Mouse (Mus musculus) lung, embryonic 16.5 days (tissue): ENCODE data around the gene Rarg. TPM values are rescaled to one million over a fixed set of nuclear protein-coding genes. Genes with fewer than 3 reads are reported as not detected.

ENCODE experiments used
- ATAC-seq: fragments of 200-750 bp; cut with Nextera tagmentation; 2 replicates; pipeline ENCODE4 v1.8.0; 2017; ENCODE audit warnings: low read depth, mild to moderate bottlenecking, moderate library complexity
- H3K27ac ChIP-seq: fragments of 300-500 bp; sonication (generic); 2 replicates; pipeline ENCODE4 v1.5.1; 2014; ENCODE audit warnings: mild to moderate bottlenecking, control low read depth, low read length
- H3K27me3 ChIP-seq: fragments of 300-500 bp; sonication (generic); 2 replicates; pipeline ENCODE4 v1.6.1; 2014; ENCODE audit warnings: low read depth, low read length, mixed read lengths; ENCODE audit not compliant: control insufficient read depth, insufficient read depth
- H3K36me3 ChIP-seq: fragments of 300-500 bp; sonication (generic); 2 replicates; pipeline ENCODE4 v1.6.1; 2014; ENCODE audit warnings: low read length; ENCODE audit not compliant: control insufficient read depth, insufficient read depth
- H3K4me1 ChIP-seq: fragments of 300-500 bp; sonication (generic); replicated peaks from 2 replicates; pipeline ENCODE4 v1.6.1; 2014; ENCODE audit warnings: low read length, mixed read lengths; ENCODE audit not compliant: control insufficient read depth, insufficient read depth
- H3K4me2 ChIP-seq: fragments of 300-500 bp; sonication (generic); 2 replicates; pipeline ENCODE4 v1.6.1; 2014; ENCODE audit warnings: low read depth, low read length, control low read depth
- H3K4me3 ChIP-seq: fragments of 300-500 bp; sonication (generic); 2 replicates; pipeline ENCODE4 v1.5.1; 2014; ENCODE audit warnings: mild to moderate bottlenecking, low read length, control low read depth
- H3K9ac ChIP-seq: fragments of 300-500 bp; sonication (generic); 2 replicates; pipeline ENCODE4 v1.6.1; 2014; ENCODE audit warnings: low read length, control low read depth
- H3K9me3 ChIP-seq: fragments of 300-500 bp; sonication (generic); 2 replicates; pipeline ENCODE4 v1.6.1; 2016; ENCODE audit warnings: low read length; ENCODE audit not compliant: control insufficient read depth
- WGBS: fragments of 180-500 bp; shearing (Covaris S2); extraction: QIAGEN DNeasy Blood & Tissue Kit; methylation state at CpG from one replicate; pipeline ENCODE4 v1.1.7; 2014; 5-methylcytosine and 5-hydroxymethylcytosine counted together
- polyA plus RNA-seq: library from polyadenylated mRNA; unstranded; fragments of >200 nt; fragmentation: Nextera tagmentation; extraction: Ambion mirVana; gene quantifications from 2 replicates; pipeline ENCODE4 v1.2.1, GENCODE M21; 2015

The Rarg gene
- polyA plus RNA-seq, 1 experiment from 2014 or later = 46.9 TPM

DNA sequence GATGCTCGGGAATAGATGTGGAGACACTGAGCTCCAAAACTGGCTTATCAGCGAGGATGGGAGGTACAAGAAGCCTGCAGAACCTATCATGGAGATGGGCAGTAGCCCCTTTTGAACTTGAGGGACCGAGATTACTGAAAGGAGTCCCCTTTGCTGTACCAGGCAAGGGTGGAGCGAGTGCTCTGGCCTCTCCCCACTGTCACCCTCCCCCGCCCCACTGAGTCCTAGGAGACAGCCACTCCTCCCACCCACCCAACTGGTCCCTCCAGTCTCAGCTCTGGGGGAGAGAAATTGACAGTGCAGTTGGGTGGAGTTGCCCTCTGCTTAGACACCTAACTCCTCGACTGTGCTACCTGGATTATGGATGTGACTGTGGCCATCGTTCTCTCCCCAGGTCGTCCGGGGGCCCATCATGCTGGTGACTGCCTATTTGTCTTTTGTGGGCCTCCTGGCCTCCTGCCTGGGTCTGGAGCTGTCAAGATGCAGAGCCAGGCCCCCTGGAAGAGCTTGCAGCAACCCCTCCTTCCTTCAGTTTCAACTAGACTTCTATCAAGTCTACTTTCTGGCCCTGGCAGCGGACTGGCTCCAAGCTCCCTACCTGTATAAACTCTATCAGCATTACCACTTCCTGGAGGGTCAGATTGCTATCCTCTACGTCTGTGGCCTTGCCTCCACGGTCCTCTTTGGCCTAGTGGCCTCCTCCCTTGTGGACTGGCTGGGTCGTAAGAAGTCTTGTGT lies 22.6 kb upstream of the Rarg start:
- peak overlapping the region; percentile 88 for H3K4me2 ChIP-seq
- 20% methylated on average over 13 of the region's 13 CpGs for WGBS

DNA sequence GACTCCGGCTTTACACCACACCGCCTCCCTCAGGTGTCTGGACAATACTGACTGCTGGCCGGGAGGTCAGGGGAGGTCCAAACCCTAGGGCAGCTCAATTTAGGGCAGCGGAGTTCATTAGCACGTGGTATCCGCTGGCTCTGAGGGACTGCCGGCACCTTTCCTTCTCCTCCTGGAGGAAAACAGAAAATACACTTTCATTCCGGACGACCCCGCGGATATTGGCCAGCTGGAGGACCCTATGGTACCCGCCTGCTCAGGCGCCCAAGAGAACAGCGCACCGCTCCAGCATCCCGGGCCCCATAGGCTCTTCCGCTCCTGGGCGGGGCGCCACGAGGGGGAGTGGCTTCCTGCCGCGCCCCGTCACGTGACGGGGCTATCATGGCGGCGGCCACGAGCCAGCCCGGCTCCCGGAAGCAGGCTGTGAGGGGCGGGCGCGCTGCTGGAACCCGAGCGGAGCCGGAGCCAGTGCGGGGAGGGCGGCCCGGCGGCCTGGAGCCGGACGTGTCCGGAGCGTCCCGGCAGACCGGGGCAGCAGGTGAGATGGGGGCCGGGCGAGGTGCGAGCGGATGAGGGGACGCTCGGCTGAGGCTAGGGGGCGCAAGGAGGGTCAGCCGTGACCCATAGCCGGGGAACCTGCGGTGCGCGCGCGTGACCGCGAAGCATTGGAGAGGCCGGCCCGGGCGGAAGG lies 21.9 kb upstream of the Rarg start, which contains the start of gene Mfsd5:
Gene Mfsd5 (plus strand): TSS at position 363 of the 691 bp plus-strand sequence.
- ATAC-seq = peak; percentile 97
- no peaks in the 10 kb centered on the region for H3K9me3 ChIP-seq
- peak within 1 kb of the TSS; percentile 87 for H3K27ac ChIP-seq
- WGBS = under 1% methylated on average over 60 of the region's 65 CpGs
- H3K27me3 ChIP-seq = no peaks in the 10 kb centered on the region
- peak within 1 kb of the TSS; percentile 78 for H3K9ac ChIP-seq
- peak within 1 kb of the TSS; percentile 77 for H3K4me3 ChIP-seq
- H3K36me3 ChIP-seq = peaks cover 5% of the 10 kb centered on the region
- peak within 1 kb of the TSS; percentile 88 for H3K4me2 ChIP-seq
- H3K4me1 ChIP-seq = peaks cover 13% of the 10 kb centered on the region

More for the DNA sequence above, 22.6 kb upstream of the Rarg start:
- H3K27ac ChIP-seq = peak overlapping the region; percentile 87
- peaks cover 15% of the 10 kb centered on the region for H3K4me1 ChIP-seq
- peak; percentile 29 for ATAC-seq
- peak overlapping the region; percentile 77 for H3K4me3 ChIP-seq
- peak overlapping the region; percentile 78 for H3K9ac ChIP-seq
- H3K36me3 ChIP-seq = peaks cover 5% of the 10 kb centered on the region
- no peaks in the 10 kb centered on the region for H3K9me3 ChIP-seq
- H3K27me3 ChIP-seq = no peaks in the 10 kb centered on the region

DNA sequence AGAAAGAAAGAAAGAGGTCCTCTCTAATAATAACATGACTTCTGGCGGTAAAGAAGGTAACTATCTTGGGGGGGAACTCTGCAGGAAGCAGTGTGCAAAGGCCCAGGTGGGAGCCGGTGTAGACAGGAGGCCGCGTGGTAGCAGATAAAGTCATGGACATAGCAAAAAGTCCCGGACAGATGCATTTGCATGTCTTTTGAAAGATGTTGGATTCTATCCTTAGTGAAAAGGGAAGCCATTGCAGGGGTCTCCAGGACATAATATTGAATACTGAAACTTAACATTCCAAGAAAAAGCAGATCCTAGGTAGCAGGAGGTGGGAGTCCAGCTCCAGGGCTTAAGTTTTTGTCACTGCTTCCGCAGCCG lies 21.4 kb upstream of the Rarg start:
- Histone ChIP-seq H3K36me3 (peaks cover 5% of the 10 kb centered on the region), H3K4me2 (peak overlapping the region; percentile 88), H3K9me3 (no peaks in the 10 kb centered on the region), H3K9ac (peak overlapping the region; percentile 78), H3K27me3 (no peaks in the 10 kb centered on the region), H3K4me3 (peak overlapping the region; percentile 77), H3K27ac (peak overlapping the region; percentile 75), H3K4me1 (peaks cover 13% of the 10 kb centered on the region)
- 30% methylated on average over 7 of the region's 7 CpGs for WGBS
- ATAC-seq = no peak

DNA sequence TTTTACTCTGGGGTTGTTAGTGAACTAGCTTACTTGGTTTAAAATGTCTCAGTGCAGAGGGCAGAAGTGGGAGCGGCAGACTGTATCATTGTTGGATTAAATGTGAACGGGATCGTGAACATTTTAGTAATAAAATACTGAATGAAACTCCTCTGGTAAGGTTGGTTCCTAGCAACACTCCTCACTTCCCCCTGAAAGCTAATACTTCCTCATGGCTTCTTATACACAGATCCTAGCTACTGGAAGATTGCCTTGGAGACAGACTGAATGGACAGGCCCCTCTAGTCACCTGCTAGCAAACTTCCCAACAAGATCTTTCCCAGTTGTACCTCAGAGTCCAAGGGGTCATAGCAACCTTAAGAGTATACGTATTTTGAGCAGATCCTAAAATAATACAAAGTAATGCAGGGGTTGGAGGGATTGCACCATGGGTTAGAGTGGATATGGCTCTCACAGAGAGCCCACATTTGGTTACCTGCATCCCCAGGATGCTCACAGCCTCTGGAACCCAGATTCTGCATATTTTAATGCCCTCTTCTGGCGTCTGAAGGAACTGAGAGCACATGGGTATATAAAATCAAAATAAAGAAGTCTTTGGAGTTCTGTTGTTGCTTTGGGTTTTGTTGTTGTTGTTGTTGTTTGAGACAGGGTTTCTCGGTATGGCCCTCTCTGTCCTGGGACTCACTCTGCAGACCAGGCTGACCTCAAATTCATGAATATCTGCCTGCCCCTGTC lies 16.8 kb upstream of the Rarg start:
- no peaks in the 10 kb centered on the region for H3K27me3 ChIP-seq
- 70% methylated on average over 6 of the region's 6 CpGs for whole genome bisulfite sequencing
- H3K36me3 ChIP-seq = no peaks in the 10 kb centered on the region
- no peak overlapping the region for H3K9ac ChIP-seq
- peaks cover 18% of the 10 kb centered on the region for H3K4me1 ChIP-seq
- ATAC-seq = no peak
- H3K9me3 ChIP-seq = no peaks in the 10 kb centered on the region
- H3K4me2 ChIP-seq = no peak overlapping the region
- H3K27ac ChIP-seq = no peak overlapping the region
- H3K4me3 ChIP-seq = no peak overlapping the region

DNA sequence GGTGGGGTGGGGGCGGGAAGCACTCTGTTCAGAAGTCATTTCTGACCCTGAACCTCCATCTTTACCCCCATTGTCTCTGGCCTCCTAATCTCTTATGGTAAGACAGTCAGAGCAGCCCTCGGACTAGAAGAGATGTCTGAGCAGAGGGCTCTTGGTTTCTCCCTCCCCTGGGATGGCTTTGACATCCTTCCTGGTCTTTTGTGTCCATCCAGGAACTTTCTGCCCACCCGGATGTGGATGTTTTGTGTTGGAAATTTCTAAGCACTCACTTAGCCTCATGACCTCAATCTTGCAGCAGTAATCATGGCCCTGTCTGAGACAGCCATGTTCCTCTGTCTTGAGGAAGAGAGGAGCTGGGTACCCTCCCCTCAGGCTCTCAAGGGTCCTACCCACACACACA lies 14.1 kb upstream of the Rarg start:
- Histone ChIP-seq H3K4me3 (peak overlapping the region; percentile 29; the same call in 1 of the 2 replicates), H3K27me3 (no peaks in the 10 kb centered on the region), H3K36me3 (no peaks in the 10 kb centered on the region), H3K9ac (no peak overlapping the region), H3K9me3 (no peaks in the 10 kb centered on the region), H3K4me2 (peak overlapping the region; percentile 42), H3K4me1 (peaks cover 14% of the 10 kb centered on the region), H3K27ac (peak overlapping the region; percentile 9)
- WGBS = 36% methylated on average over 3 of the region's 3 CpGs
- ATAC-seq = peak; percentile 49; the same call in 1 of the 2 replicates

DNA sequence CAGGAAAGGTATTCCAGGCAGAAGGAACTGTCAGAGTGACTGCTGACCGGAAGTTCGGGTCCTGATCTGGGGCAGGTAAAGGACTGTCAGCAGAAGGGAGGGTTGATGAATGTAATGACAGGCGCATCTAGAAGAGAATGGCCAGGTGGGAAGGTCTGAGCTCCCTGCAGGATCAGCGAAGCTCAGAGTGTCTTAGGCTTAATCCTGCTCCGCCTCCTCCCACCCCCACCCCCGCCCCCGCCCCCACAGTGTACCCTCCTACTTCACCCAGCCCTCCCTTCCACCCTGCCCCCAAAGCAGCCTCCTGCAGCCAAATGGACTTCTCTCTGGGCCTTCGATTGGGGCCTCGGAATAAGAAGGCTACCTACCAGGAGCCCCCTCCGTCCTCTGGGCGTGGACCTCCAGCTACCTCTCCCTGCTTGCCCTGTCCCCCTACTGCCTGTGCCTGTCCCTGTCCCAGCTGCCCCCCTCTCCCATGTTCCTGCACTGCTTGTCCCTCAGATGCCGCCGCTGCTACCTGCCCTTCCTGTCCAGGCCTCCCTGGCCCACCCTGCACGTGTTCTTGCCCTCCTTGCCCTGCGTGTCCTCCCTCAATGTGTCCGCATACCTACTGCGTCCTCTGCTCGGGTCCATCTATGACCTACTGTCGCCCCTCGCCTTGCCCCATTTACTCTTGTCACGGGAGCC lies 13.1 kb upstream of the Rarg start, which contains the start of gene Gm9918:
Gene Gm9918 (plus strand): TSS at position 290 of the 687 bp plus-strand sequence.
- peak; percentile 44 for ATAC-seq

DNA sequence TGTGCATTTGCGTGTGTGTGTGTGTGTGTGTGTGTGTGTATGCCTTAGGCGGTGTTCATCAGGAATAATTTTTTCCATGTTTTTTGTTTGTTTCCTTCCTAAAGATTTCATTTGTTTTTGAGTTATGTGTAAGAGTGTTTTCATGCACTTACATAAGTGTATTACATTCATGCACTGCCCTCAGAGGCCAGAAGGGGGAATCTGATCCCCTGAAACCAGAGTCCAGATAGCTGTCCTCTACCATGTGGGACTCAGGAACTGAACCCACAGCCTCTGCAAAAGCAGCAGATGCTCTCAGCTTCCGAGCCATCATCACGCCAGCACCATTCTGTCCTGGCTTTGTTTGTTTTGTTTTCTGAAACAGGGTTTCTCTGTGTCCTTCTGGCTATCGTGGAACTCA lies 8.2 kb upstream of the Rarg start:
- Histone ChIP-seq H3K4me2 (no peak overlapping the region), H3K27me3 (no peaks in the 10 kb centered on the region), H3K9ac (no peak overlapping the region), H3K36me3 (no peaks in the 10 kb centered on the region), H3K4me1 (peaks cover 7% of the 10 kb centered on the region; the same call in 1 of the 2 replicates), H3K4me3 (no peak overlapping the region), H3K9me3 (no peaks in the 10 kb centered on the region), H3K27ac (no peak overlapping the region)
- no peak for ATAC-seq
- 80% methylated on average over 5 of the region's 5 CpGs for WGBS

More for the DNA sequence above, 13.1 kb upstream of the Rarg start, which contains the start of gene Gm9918:
- Histone ChIP-seq H3K27ac (peak within 1 kb of the TSS; percentile 5; the same call in 1 of the 2 replicates), H3K4me2 (peak within 1 kb of the TSS; percentile 42), H3K9me3 (no peaks in the 10 kb centered on the region), H3K4me1 (peaks cover 14% of the 10 kb centered on the region), H3K4me3 (peak within 1 kb of the TSS; percentile 29), H3K36me3 (no peaks in the 10 kb centered on the region), H3K27me3 (no peaks in the 10 kb centered on the region), H3K9ac (peak within 1 kb of the TSS; percentile 50)
- 15% methylated on average over 20 of the region's 21 CpGs for WGBS

DNA sequence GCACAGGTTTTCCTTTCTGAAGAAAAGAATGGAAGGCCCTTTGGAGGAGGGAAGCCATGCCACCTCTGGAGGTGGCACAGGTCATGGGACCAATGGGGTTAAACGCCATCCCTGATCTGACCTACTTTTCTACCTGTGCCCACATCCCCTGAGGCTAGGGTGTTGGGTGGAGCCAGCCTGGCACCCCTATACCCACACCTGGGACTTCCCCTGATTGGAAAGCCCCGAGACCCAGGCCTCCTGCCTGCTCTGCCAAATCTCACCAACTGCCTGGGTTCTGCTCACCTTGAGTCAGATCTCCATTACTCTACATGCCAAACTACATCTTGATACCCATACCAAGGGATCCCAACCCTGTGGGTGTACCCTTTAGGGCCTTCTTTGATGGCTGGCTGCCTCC lies 5.7 kb upstream of the Rarg start:
- Histone ChIP-seq H3K4me2 (no peak overlapping the region), H3K9me3 (no peaks in the 10 kb centered on the region), H3K27ac (no peak overlapping the region), H3K27me3 (no peaks in the 10 kb centered on the region), H3K4me3 (no peak overlapping the region), H3K9ac (no peak overlapping the region), H3K36me3 (no peaks in the 10 kb centered on the region), H3K4me1 (peaks cover 16% of the 10 kb centered on the region)
- WGBS = 60% methylated on average over 2 of the region's 2 CpGs
- no peak for ATAC-seq
